Mouse (Mus musculus): ENCODE data around the gene Il1r1.
A peak's percentile ranks its signal among the peaks of the same experiment; 100 is the strongest.
"Not testable (repeated sequence)": the region's sequence is repeated elsewhere in the genome, so short reads cannot be mapped to it uniquely, and the experiment has no call there.

The Il1r1 gene

DNA sequence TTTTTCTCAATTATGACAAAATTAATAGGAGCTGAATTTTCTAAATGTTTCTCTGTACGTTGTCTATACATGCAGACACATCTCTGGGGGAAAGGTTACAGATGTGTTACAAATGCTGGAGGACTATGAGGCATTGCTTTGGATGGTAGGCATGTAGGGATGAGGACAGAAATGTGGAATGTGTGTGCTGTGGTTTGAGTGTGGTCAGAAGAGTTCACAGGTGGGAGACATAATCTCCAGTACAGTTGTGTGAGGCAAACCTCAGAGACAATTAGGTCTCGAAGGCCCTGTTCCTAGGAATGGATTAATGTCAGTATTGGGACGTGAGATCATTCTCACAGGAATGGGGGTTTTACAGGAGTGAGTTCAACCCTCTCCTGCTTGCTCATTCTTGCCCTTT, 47.3 kb downstream of the Il1r1 start:
- DNase-seq = no peak

DNA sequence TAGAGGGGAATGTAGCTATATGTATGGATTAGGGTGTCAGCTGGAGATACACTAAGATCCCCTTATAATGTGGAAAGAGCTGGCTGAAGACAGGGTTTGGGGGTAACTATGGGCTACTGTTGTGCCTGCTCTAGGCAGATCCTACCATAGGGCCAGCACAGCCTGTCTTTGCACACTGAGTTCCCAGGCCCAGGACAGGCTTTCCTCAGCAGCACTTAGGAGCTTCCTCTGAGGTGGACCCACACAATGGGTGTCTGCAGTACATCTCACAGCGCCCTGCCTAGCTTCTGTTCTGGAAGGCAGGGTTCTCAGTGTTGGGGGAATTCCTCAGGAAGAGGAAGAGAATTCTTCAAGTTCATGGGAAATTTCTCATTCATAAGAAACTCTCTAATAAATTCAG, 48.6 kb downstream of the Il1r1 start:
- no peak for DNase-seq

DNA sequence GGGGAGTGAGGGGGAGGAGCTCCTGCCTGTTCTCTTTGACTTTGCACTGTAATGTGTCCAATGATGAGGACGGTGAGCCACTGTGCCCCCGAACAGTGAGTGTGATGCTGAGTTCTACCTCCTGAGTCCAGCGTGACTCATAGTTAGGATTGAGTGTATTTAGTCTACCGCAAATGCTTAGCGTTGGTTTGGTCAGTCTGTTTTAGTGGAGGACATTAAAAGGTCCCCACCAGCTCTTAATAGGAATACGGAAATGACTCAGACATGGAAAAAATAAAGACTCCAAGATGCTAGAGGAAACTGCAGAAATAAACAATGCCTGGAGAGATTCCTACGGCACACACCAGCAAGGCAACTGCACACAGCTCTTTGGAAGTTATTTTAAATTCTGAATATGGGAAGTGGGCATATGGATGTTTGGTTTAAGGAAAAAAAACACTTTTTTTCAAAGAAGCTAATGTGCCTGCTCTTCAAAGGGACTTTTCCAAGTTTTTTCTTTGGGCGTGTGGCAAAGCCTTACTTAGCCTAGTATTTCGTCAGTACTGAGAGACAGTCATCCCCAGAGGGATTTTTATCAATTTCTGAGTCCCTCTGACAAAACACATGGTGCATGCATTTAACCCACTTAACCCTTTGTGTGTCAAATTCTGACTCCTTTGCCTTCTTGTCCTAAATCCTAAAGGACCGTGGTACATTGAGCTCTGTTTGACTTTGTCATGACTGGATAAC, 50.6 kb downstream of the Il1r1 start:
- no peak for DNase-seq

DNA sequence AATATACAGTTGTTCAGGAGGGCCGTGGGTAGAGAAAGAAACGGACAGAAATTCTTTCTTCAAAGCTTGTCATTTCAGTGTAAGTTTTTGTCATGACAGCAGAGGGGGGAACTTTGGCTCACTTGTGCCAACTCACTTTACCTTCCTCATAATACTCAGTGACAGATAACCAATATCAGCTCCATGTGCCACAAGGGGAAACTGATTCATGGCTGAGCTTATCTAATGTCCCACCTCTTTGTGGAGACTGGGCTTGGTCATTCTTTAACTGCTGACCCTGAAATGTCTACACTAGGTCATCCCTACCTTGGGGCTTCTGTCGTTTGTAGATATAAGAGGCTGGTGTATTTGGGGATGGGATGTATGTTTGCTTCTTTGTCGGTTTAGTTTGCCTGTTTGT, 53.1 kb downstream of the Il1r1 start:
- DNase-seq = no peak

DNA sequence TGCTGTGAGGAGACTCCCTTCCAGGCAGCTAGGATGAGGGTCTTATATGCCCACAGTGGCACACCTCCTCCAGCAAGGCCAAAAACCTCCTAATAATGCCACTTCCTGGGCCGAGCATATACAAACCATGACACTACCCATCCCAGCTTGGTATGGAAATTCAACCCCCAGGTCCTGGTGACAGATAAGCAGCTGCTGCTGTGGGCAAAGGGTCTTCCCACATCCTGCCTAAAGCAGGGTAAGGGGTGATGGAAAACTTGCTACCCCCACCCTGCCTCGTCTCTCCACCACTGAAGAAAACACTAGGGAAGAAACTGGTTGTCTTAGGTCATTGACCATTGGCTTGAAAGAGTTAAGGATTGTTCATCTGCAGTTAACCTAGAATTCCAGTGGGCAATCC, 53.8 kb downstream of the Il1r1 start:
- no peak for DNase-seq

GRCm38 (mm10) chr1:40279182-40279743, 54.4 kb downstream of the Il1r1 start:
- DNase-seq = no peak

DNA sequence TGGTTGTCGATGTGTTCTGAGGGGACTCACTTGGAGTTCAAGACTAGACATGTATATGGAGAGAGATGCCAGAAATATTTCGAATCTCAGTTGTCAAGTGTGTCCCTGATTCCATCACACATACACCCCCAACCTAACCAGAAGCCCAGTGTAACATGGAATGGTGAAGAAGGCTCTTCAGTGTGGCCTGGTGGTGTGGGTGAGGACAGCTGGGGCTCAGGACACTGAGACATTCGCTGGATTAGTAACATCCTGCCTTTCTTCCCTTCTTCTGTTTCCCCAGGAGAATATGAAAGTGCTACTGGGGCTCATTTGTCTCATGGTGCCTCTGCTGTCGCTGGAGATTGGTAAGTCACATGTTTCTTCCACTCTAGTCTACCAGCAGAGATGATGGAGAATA, 57.1 kb downstream of the Il1r1 start:
- DNase-seq = no peak

DNA sequence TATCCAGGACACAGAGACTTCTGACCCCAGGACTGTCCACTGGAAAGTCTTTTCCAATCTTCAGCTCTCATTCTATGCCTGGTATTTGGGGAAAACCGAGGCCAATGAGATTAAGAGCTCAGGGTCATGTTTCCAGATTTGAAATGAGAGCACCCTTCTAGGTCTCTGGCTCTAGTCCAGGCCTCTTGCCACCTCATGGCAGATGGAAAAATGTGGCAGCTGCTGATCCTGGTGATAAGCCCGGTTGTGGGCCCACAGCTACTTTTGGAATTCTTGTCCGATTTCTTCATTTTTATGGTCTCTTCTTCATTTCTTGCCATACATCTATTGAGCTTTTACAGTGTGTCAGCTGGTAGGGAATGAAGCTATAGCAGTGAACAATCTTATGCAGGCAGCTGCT, 57.5 kb downstream of the Il1r1 start:
- DNase-seq = peak; percentile 42

DNA sequence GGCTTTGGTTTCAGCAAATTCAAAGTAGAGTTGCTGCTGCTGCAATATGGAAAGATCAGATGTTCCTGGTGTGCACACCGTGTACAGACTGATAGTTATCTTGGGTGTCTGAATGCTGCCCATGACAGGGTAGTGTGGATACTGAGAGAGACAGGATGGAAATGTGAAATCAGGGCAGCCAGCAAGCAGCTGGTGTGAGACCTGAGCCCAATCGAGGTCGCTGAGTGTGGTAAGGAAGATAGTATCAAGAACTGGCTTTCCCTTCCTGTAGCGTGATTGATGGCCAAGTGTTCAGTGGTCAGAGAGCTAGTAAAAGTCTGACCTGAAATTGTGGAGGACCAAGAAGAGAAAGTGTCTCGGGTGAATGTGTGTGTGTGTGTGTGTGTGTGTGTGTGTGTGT, 59.1 kb downstream of the Il1r1 start:
- DNase-seq = no peak

GRCm38 (mm10) chr1:40290489-40291255, 65.8 kb downstream of the Il1r1 start:
- no peak for DNase-seq

DNA sequence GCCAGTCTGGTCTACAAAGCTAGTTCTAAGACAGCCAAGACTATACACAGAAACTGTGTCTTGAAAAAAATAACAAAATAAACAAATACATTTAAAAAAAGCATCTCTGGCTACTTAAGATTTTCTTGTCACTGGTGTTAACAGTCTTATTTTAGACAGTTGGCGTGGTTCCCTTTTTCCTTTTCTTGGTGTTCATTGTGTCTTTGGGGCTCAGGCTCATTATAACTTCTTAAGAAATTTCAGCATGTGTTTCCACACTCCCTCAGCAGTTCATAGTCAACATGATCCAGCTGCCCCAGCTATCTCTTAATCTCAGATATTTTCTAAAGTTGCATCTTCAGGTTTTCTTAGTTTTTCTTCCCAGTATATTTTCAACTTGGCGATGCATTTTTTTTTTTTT, 67.4 kb downstream of the Il1r1 start:
- DNase-seq = no peak

- peak; percentile 17 for DNase-seq
Observed at GRCm38 (mm10) chr1:40293891-40294290, 69.0 kb downstream of the Il1r1 start.

- peak; percentile 15 for DNase-seq
Observed at GRCm38 (mm10) chr1:40294824-40295223, 69.9 kb downstream of the Il1r1 start.

GRCm38 (mm10) chr1:40298053-40298452, 73.2 kb downstream of the Il1r1 start:
- no peak for DNase-seq

DNA sequence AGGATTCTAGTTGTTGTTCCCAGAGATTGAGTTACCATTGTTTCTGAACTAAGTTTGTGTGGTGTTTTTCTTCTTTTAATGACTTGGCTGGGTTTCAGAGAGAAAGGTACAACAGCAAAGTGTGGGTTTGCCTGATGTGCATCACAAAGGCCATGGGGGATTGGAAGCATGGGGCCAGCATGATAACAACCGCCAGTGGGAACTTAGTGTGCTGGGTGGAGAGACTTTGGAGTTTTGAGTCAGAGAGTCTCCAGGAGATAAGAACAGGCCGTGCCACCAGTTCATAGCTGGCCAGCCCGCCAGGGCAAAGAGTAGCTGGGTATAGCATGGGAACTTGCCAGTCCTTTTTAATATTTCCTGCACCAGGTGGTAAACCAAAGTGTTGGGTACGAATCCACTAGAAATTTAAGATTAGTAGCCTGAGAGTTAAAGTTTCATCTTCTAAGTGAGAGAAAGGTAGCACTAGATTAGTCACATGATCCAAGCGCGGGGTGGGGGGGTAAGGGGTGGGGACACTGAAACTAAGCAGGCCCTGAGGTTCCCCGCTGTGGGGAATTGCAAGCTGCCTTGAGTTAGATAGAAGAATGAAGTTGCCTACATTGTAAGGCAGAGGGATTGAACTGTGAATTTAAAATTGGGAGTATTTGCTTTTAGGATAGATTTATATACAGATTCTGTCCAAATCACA, 78.4 kb downstream of the Il1r1 start:
- DNase-seq = no peak

DNA sequence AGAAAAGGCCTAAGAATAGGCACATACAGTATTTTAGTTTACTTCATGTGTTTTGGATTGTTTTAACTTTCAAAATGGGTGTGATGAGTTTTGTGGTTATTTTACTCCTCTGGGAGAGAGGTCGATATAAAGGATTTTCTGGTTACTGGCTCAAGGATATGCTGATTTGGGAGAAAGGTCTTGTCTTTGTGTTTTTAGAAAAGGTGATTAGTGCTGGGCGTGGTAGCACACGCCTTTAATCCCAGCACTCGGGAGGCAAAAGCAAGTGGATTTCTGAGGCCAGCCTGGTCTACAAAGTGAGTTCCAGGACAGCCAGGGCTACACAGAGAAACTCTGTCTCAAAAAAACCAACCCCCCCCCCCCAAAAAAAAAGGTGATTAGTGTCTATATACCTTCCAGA, 79.4 kb downstream of the Il1r1 start:
- DNase-seq = not testable (repeated sequence)

- no peak for DNase-seq
Observed at GRCm38 (mm10) chr1:40306111-40306510, 81.2 kb downstream of the Il1r1 start.

DNA sequence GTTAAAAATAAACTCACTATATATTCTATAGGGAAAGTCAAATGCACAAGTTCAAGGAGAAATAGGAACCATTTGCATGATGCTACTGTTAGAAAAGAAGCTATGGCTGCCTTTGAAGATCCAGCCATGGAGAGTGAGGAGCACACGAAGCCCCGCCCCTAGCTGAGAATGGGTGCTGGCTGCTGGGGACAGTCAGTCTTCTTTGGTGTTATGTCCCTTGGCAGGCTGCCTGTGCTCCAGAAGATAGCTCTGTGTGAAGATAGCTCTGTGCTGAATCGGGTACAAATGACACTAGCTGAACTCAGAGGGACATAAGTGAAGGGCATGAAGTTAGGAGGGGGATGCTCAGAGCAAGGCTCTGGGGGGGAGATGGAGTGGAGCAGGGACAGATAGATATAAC, 86.2 kb downstream of the Il1r1 start:
- no peak for DNase-seq

GRCm38 (mm10) chr1:40311625-40312024, 86.7 kb downstream of the Il1r1 start:
- DNase-seq = no peak

DNA sequence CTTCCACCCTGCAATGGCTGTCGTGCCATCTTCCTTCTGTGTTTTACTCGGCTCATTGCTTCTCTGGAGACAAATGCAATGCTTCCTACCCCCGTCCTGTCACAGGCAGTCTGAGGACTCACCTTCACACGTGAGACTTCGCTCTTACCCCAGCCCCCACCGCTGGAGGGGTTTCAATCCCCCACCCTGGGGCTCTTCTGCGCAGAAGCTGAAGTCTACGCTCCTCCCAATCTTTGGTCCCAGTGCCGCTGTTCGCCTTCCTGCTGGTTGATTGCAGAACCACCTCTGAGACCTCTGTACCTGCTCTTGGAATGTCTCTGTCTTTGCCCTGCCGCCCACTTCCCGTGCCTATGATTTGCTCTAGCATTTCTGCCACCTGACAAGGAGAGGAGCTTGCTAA, 89.1 kb downstream of the Il1r1 start:
- DNase-seq = no peak

DNA sequence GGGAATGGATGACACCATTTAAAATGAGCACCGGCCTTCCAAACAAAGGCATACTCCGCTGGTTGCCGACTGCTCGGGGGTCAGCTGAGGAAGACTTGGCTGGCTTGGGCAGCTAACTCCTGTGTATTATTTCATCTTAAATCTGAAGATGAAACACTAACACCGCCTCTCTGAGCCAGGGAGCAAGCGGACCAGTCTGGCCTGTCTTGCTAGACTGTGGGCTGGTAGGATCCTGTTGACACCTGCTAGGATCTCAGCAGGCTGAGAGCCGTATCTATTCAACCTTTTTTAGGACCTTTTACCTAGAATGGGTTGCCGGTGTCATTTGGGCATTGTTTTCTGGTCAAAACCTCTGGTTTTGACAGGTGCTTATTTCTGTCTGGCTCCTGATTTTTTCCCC, 92.8 kb downstream of the Il1r1 start:
- DNase-seq = no peak

GRCm38 (mm10) chr1:40321824-40322223, 96.9 kb downstream of the Il1r1 start:
- peak; percentile 31 for DNase-seq

GRCm38 (mm10) chr1:40322543-40322942, 97.7 kb downstream of the Il1r1 start:
- DNase-seq = no peak

GRCm38 (mm10) chr1:40324457-40324856, 99.6 kb downstream of the Il1r1 start, which contains the start of gene Il1rl2:
Il1rl2 (plus strand) TSS chr1:40324610.
- peak; percentile 71 for DNase-seq

All from lung, postnatal 36 days (tissue).